Mouse (Mus musculus) stomach, postnatal 0 days (tissue): Measurements from ENCODE around the gene Clcn2.

ENCODE experiments used
- CTCF ChIP-seq: IDR thresholded peaks from 2 replicates; pipeline ENCODE4 v1.5.1; 2016; ENCODE audit warnings: antibody characterized with exemption, low read depth, mild to moderate bottlenecking, moderate library complexity
- EP300 ChIP-seq: optimal IDR thresholded peaks from 2 replicates; pipeline ENCODE3; 2016; ENCODE audit warnings: antibody characterized with exemption

- TF ChIP-seq CTCF (no peak), EP300 (no peak)
Observed at GRCm38 (mm10) chr16:20710370-20710769, 7.2 kb downstream of the Clcn2 start.
